Mouse (Mus musculus) lung, embryonic 15.5 days (tissue): Measurements from ENCODE around the gene Phgdh. TPM values are rescaled to one million over a fixed set of nuclear protein-coding genes. Genes with fewer than 3 reads are reported as not detected.

Experiments used
- ATAC-seq: fragments of 200-750 bp; cut with Nextera tagmentation; 2 replicates; pipeline ENCODE4 v1.8.0; 2017; ENCODE audit warnings: moderate number of reproducible peaks, borderline replicate concordance; ENCODE audit not compliant: low FRiP score, low TSS enrichment; ENCODE audit errors: extremely low read depth
- H3K27ac ChIP-seq: fragments of 300-500 bp; sonication (generic); 2 replicates; pipeline ENCODE4 v1.5.1; 2015; ENCODE audit warnings: moderate library complexity, mild to moderate bottlenecking, inconsistent platforms
- H3K27me3 ChIP-seq: fragments of 300-500 bp; sonication (generic); 2 replicates; pipeline ENCODE4 v1.6.1; 2015; ENCODE audit warnings: inconsistent platforms
- H3K36me3 ChIP-seq: fragments of 300-500 bp; sonication (generic); 2 replicates; pipeline ENCODE4 v1.6.1; 2015; ENCODE audit warnings: inconsistent platforms
- H3K4me1 ChIP-seq: fragments of 300-500 bp; sonication (generic); 2 replicates; pipeline ENCODE4 v1.6.1; 2015; ENCODE audit warnings: inconsistent platforms
- H3K4me2 ChIP-seq: fragments of 300-500 bp; sonication (generic); 2 replicates; pipeline ENCODE4 v1.6.1; 2015; ENCODE audit warnings: inconsistent platforms, mild to moderate bottlenecking, moderate library complexity
- H3K4me3 ChIP-seq: fragments of 300-500 bp; sonication (generic); 2 replicates; pipeline ENCODE4 v1.5.1; 2015; ENCODE audit warnings: mild to moderate bottlenecking, inconsistent platforms
- H3K9ac ChIP-seq: fragments of 300-500 bp; sonication (generic); 2 replicates; pipeline ENCODE4 v1.6.1; 2015; ENCODE audit warnings: inconsistent platforms
- H3K9me3 ChIP-seq: fragments of 300-500 bp; sonication (generic); 2 replicates; pipeline ENCODE4 v1.6.1; 2016; ENCODE audit warnings: inconsistent platforms
- WGBS: fragments of 180-500 bp; shearing (Covaris S2); methylation state at CpG from one replicate; pipeline ENCODE4 v1.1.7; 2015; 5-methylcytosine and 5-hydroxymethylcytosine counted together
- polyA plus RNA-seq: library from polyadenylated mRNA; unstranded; fragments of >200 nt; fragmentation: Nextera tagmentation; extraction: Ambion mirVana; gene quantifications from 2 replicates; pipeline ENCODE4 v1.2.1, GENCODE M21; 2015

Phgdh gene
- polyA plus RNA-seq, 1 experiment from 2014 or later, result 209 TPM

- Histone ChIP-seq H3K4me1 (no peaks in the 10 kb centered on the region), H3K9ac (no peak overlapping the region), H3K36me3 (no peaks in the 10 kb centered on the region), H3K27me3 (no peaks in the 10 kb centered on the region), H3K4me2 (no peak overlapping the region), H3K9me3 (no peaks in the 10 kb centered on the region), H3K27ac (no peak overlapping the region), H3K4me3 (no peak overlapping the region)
- ATAC-seq, result no peak
- WGBS, result 93% methylated on average over 2 of the region's 2 CpGs
These were observed 29.0 kb upstream of the Phgdh start for GRCm38 (mm10) chr3:98368776-98369175.

DNA sequence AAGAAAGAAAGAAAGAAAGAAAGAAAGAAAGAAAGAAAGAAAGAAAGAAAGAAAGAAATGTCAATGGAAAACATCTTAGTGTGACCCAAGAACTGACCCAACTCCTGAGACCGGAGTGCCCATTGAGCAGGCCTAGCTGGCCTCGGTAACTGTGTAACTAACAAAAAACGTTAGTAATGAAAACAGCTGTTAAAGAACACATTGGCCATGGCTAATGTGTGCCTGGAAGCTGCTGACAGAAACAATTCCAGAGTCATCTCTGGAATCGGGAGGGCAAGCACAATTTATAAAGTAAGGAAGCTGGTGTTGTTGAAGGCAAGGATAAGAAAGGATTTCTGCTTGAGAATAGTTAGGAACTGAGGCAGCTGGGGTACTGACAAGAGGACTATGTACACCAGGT lies 28.5 kb upstream of the Phgdh start:
- no peak overlapping the region for H3K4me2 ChIP-seq
- H3K27me3 ChIP-seq, result no peaks in the 10 kb centered on the region
- no peak overlapping the region for H3K9ac ChIP-seq
- ATAC-seq, result no peak
- H3K4me3 ChIP-seq, result no peak overlapping the region
- H3K4me1 ChIP-seq, result no peaks in the 10 kb centered on the region
- WGBS, result 49% methylated on average over 4 of the region's 4 CpGs
- H3K36me3 ChIP-seq, result no peaks in the 10 kb centered on the region
- no peak overlapping the region for H3K27ac ChIP-seq
- H3K9me3 ChIP-seq, result no peaks in the 10 kb centered on the region

DNA sequence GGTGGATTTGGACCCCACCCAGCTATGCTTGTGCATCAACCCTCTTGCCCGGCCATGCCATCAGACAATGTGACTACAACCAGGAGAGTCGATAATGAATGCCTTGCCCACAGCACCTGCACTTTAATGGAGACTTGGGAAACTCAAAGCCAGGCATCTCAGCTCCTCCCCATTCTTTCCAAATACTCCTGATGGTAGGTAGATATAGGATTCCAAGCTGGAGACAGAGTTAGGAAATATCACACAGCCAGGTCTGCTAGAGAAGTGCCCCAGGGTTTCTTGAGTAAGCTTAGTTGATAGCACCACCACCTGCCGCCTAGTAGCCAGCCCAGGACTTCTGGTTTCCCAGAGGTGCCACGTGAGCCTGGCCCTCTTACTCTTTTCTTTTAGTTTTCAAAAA lies 27.0 kb upstream of the Phgdh start:
- H3K36me3 ChIP-seq, result no peaks in the 10 kb centered on the region
- no peak overlapping the region for H3K27ac ChIP-seq
- no peak overlapping the region for H3K9ac ChIP-seq
- H3K4me1 ChIP-seq, result no peaks in the 10 kb centered on the region
- 77% methylated on average over 4 of the region's 4 CpGs for WGBS
- no peak for ATAC-seq
- H3K4me2 ChIP-seq, result no peak overlapping the region
- H3K4me3 ChIP-seq, result no peak overlapping the region
- no peaks in the 10 kb centered on the region for H3K27me3 ChIP-seq
- no peaks in the 10 kb centered on the region for H3K9me3 ChIP-seq

DNA sequence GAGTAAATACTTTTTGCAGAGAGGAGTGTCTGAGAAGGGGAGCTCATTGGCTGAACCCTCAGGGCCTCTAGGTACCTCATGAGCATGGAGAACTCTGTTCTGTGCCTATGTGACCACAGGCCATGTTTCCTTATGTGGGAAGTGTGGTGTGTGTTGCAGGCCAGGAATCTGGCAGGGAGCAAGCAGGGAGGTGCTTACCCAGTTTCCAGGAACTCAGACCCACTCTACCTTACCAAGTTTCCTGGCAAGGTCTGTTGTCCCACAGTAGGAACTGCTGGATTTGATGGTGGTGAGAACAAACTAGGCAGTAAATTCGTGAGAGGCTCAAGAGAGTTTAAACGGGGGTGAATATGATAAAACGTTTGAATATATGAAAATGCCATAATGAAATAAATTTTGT lies 26.3 kb upstream of the Phgdh start:
- Histone ChIP-seq H3K9me3 (no peaks in the 10 kb centered on the region), H3K9ac (no peak overlapping the region), H3K4me3 (no peak overlapping the region), H3K27me3 (no peaks in the 10 kb centered on the region), H3K4me1 (no peaks in the 10 kb centered on the region), H3K27ac (no peak overlapping the region), H3K4me2 (no peak overlapping the region), H3K36me3 (no peaks in the 10 kb centered on the region)
- no peak for ATAC-seq
- WGBS, result 70% methylated on average over 3 of the region's 3 CpGs

DNA sequence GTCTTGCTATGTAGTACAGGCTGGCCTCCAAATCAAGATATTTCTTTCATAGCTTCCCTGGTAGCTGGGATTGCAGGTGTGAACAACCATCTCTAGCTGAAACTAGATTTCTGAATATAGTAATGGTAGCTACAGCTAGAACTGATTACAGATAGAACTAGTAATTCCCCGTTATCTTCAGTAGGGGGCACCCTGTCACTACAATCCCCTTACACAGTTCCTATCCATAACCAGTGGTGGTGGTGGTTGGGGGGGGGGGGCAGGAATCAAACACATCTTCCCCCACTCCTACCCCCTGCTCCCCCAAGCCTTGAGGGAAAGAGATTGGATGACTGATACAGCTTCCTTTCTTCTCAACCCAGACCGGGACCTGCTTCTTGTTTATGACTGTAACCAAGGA lies 23.0 kb upstream of the Phgdh start:
- Histone ChIP-seq H3K27me3 (no peaks in the 10 kb centered on the region), H3K4me3 (no peak overlapping the region), H3K9ac (no peak overlapping the region), H3K4me2 (no peak overlapping the region), H3K36me3 (no peaks in the 10 kb centered on the region), H3K27ac (no peak overlapping the region), H3K4me1 (no peaks in the 10 kb centered on the region), H3K9me3 (no peaks in the 10 kb centered on the region)
- WGBS, result 29% methylated on average over 2 of the region's 2 CpGs
- no peak for ATAC-seq

GRCm38 (mm10) chr3:98356632-98357370 lies 17.0 kb upstream of the Phgdh start:
- Histone ChIP-seq H3K4me3 (no peak overlapping the region), H3K27ac (no peak overlapping the region), H3K36me3 (no peaks in the 10 kb centered on the region), H3K4me2 (no peak overlapping the region), H3K4me1 (0 out of 2 replicates have a peak, but pooled peaks cover 2% of the 10 kb centered on the region), H3K27me3 (no peaks in the 10 kb centered on the region), H3K9me3 (no peaks in the 10 kb centered on the region), H3K9ac (no peak overlapping the region)
- ATAC-seq, result no peak
- WGBS, result 48% methylated on average over 3 of the region's 3 CpGs

GRCm38 (mm10) chr3:98356026-98356365 lies 16.2 kb upstream of the Phgdh start:
- Histone ChIP-seq H3K27ac (no peak overlapping the region), H3K36me3 (no peaks in the 10 kb centered on the region), H3K9me3 (no peaks in the 10 kb centered on the region), H3K4me1 (0 out of 2 replicates have a peak, but pooled peaks cover 2% of the 10 kb centered on the region), H3K9ac (no peak overlapping the region), H3K27me3 (no peaks in the 10 kb centered on the region), H3K4me3 (no peak overlapping the region), H3K4me2 (no peak overlapping the region)
- 63% methylated on average over 6 of the region's 6 CpGs for WGBS
- ATAC-seq, result no peak

DNA sequence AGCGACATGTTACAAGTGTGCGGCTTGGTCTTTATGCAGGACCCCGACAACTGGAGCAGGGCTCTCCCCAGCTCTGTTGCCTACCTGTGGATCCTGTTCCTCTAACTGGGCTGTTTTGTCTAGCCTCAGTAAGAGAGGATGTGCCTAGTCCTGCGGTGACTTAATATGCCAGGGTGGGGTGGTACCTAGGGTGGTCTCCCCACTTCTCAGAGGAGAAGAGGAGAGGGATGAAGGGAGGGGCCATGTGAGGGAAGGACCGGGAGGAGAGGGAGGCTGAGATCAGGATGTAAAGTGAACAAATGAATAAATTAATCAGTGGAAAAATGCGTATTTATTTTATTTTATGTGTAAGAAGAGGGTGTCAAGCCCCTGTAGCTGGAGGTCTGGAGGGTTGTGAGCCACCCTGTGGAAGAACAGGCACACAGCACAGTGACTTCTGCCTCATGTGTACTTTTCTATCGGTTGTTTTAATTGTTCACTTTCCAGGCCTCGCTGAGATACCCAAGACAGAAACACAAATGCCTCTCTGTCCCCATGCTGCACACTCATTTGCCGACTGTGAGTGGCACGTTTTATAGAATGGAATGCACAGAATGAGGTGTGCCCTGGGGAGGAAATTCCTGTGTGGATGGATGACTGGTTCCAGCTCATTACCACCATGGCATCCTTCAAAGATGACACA lies 15.7 kb upstream of the Phgdh start:
- H3K9me3 ChIP-seq, result no peaks in the 10 kb centered on the region
- H3K9ac ChIP-seq, result no peak overlapping the region
- peak; percentile 47; the same call in 1 of the 2 replicates for ATAC-seq
- no peak overlapping the region for H3K4me3 ChIP-seq
- WGBS, result 62% methylated on average over 10 of the region's 10 CpGs
- no peaks in the 10 kb centered on the region for H3K36me3 ChIP-seq
- H3K27me3 ChIP-seq, result no peaks in the 10 kb centered on the region
- no peak overlapping the region for H3K4me2 ChIP-seq
- 0 out of 2 replicates have a peak, but pooled peaks cover 2% of the 10 kb centered on the region for H3K4me1 ChIP-seq
- no peak overlapping the region for H3K27ac ChIP-seq

GRCm38 (mm10) chr3:98353892-98354291 lies 14.1 kb upstream of the Phgdh start:
- ATAC-seq, result no peak; the same call in 1 of the 2 replicates
- H3K4me3 ChIP-seq, result no peak overlapping the region
- H3K9ac ChIP-seq, result no peak overlapping the region
- 0 out of 2 replicates have a peak, but pooled peaks cover 2% of the 10 kb centered on the region for H3K4me1 ChIP-seq
- H3K27me3 ChIP-seq, result no peaks in the 10 kb centered on the region
- H3K27ac ChIP-seq, result no peak overlapping the region
- no peaks in the 10 kb centered on the region for H3K9me3 ChIP-seq
- no peak overlapping the region for H3K4me2 ChIP-seq
- 20% methylated on average over 7 of the region's 7 CpGs for WGBS
- H3K36me3 ChIP-seq, result no peaks in the 10 kb centered on the region

GRCm38 (mm10) chr3:98348705-98349104 lies 8.9 kb upstream of the Phgdh start:
- no peak overlapping the region for H3K4me3 ChIP-seq
- H3K4me1 ChIP-seq, result no peaks in the 10 kb centered on the region
- 30% methylated on average over 8 of the region's 8 CpGs for WGBS
- ATAC-seq, result no peak
- no peak overlapping the region for H3K4me2 ChIP-seq
- H3K9ac ChIP-seq, result no peak overlapping the region
- H3K27me3 ChIP-seq, result no peaks in the 10 kb centered on the region
- H3K36me3 ChIP-seq, result no peaks in the 10 kb centered on the region
- no peaks in the 10 kb centered on the region for H3K9me3 ChIP-seq
- no peak overlapping the region for H3K27ac ChIP-seq

DNA sequence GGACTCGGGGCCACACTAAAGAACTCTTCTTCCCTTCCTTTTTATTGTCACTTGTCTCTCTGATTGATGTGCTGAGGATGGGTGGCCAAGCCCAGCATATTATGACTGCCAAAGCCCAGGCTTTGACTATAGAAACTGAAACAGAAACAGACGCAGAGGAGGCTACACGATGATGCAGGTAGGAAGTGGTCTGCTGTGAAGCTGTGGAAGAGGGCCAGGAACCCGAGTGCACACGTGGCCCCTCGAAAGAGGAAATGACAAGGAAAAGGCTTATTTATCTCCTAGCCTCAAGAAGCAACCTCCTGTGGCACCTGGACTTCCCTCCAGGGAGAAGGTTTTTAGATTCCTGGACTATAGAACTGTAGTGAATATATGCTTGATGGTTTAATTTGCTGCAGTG lies 8.3 kb upstream of the Phgdh start:
- Histone ChIP-seq H3K4me1 (no peaks in the 10 kb centered on the region), H3K4me2 (no peak overlapping the region), H3K9me3 (no peaks in the 10 kb centered on the region), H3K36me3 (no peaks in the 10 kb centered on the region), H3K27ac (no peak overlapping the region), H3K9ac (no peak overlapping the region), H3K27me3 (no peaks in the 10 kb centered on the region), H3K4me3 (no peak overlapping the region)
- ATAC-seq, result no peak
- WGBS, result 56% methylated on average over 6 of the region's 6 CpGs

- H3K27ac ChIP-seq, result no peak overlapping the region
- 80% methylated on average over 3 of the region's 3 CpGs for WGBS
- no peak for ATAC-seq
- H3K4me1 ChIP-seq, result peaks cover 4% of the 10 kb centered on the region
- no peaks in the 10 kb centered on the region for H3K27me3 ChIP-seq
- no peak overlapping the region for H3K4me3 ChIP-seq
- H3K36me3 ChIP-seq, result no peaks in the 10 kb centered on the region
- H3K9me3 ChIP-seq, result no peaks in the 10 kb centered on the region
- no peak overlapping the region for H3K4me2 ChIP-seq
- H3K9ac ChIP-seq, result no peak overlapping the region
These were observed 3.4 kb upstream of the Phgdh start for GRCm38 (mm10) chr3:98343235-98343634.
